Comparison of ENCODE assay signal across 9 mouse cellular contexts in the genomic region with DNA sequence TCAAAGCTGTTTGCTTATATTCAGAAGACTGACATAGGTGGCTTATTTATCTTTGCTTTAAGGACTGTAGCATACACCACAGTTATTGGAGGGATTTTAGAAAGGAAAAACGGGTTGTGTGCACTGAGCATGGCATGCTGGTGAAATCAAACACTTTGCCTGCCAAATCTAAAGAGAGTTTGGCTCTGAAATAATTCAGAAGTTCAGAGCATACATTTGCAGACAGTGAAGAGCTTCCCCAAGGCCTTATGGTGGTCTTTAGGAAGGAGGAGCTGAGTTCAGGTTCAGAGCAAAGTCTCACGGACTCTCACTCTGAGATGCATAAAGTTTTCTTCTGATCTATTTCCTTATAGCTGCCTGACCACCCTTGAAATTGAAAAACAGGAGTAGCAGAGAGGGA. TPM values are rescaled to one million over a fixed set of nuclear protein-coding genes. Genes with fewer than 3 reads are reported as not detected.
DNase-seq lines count a peak whose midpoint lies in the region; ATAC-seq and TF ChIP-seq lines count a peak whose summit lies in the region.
"Had no signal": no experiment of that assay in that cellular context is flagged by ENCODE, and none has a peak within 500 bp of the region (broad histone marks: within the 10 kb centered on the region; RNA-seq: fewer than 3 reads in every experiment).

A gene (plus strand): TSS at position 301 of the 400 bp plus-strand sequence.

- H3K9me3 ChIP-seq in lung, postnatal 0 days (ENCODE audit: low read length), result no peaks in the 10 kb centered on the region
- H3K9me3 ChIP-seq in limb, embryonic 11.5 days (ENCODE audit: control insufficient read depth, low read length), result no peaks in the 10 kb centered on the region
- H3K9me3 ChIP-seq in stomach, embryonic 15.5 days, result no peaks in the 10 kb centered on the region

- DNase-seq in cerebellum, adult 2 months, result no peak
- DNase-seq in cerebellum, postnatal 25 days, result no peak
- no peak for DNase-seq in lung, postnatal 0 days (ENCODE audit: low spot score)
- no peak for DNase-seq in lung, postnatal 25 days (ENCODE audit: low spot score)
- no peak for DNase-seq in limb, embryonic 11.5 days (ENCODE audit: low spot score)
- DNase-seq in cerebellum, postnatal 4 days (ENCODE audit: low spot score in 2 of 2), result no peak
- DNase-seq: kidney, adult 8-10 months had no signal

- TF ChIP-seq POLR2A in cerebellum, adult 2 months (IDR thresholded peaks at IDR 0.05; ENCODE audit: borderline replicate concordance, insufficient read depth, low read length), result no peak

- H3K27ac ChIP-seq in cerebellum, adult 2 months (ENCODE audit: insufficient read depth, low read length), result peak within 1 kb of the TSS; percentile 16; the same call in 1 of the 2 replicates
- H3K27ac ChIP-seq in lung, postnatal 0 days (ENCODE audit: low read length), result no peak within 1 kb of the TSS
- no peak within 1 kb of the TSS for H3K27ac ChIP-seq in limb, embryonic 11.5 days (replicated peaks; ENCODE audit: low read depth, low read length)
- no peak within 1 kb of the TSS for H3K27ac ChIP-seq in stomach, embryonic 15.5 days

- 31% methylated on average over 2 of the region's 2 CpGs for WGBS in cerebellum, adult 2 months
- 11% methylated on average over 2 of the region's 2 CpGs for WGBS in lung, postnatal 0 days
- 54% methylated on average over 2 of the region's 2 CpGs for WGBS in limb, embryonic 11.5 days
- whole genome bisulfite sequencing in stomach, embryonic 15.5 days, result 39% methylated on average over 2 of the region's 2 CpGs

- no peak within 1 kb of the TSS for H3K9ac ChIP-seq in lung, postnatal 0 days (replicated peaks; ENCODE audit: low read depth)
- H3K9ac ChIP-seq in limb, embryonic 11.5 days (ENCODE audit: low read length), result peak within 1 kb of the TSS; percentile 65
- H3K9ac ChIP-seq in stomach, embryonic 15.5 days, result 0 out of 2 replicates have a peak within 1 kb of the TSS, but pooled peaks have one; percentile 22

- H3K27me3 ChIP-seq in cerebellum, adult 2 months (ENCODE audit: control insufficient read depth, insufficient read depth, low read length), result peaks cover 1% of the 10 kb centered on the region; the same call in 1 of the 2 replicates
- H3K27me3 ChIP-seq in lung, postnatal 0 days (replicated peaks; ENCODE audit: insufficient read depth, low read length), result 0 out of 2 replicates have a peak, but pooled peaks cover 4% of the 10 kb centered on the region
- H3K27me3 ChIP-seq in limb, embryonic 11.5 days (ENCODE audit: control insufficient read depth, insufficient read depth, low read length), result no peaks in the 10 kb centered on the region
- no peaks in the 10 kb centered on the region for H3K27me3 ChIP-seq in stomach, embryonic 15.5 days (replicated peaks)

- no peak for ATAC-seq in lung, postnatal 0 days
- no peak for ATAC-seq in limb, embryonic 11.5 days (ENCODE audit: insufficient number of reproducible peaks, low FRiP score, low TSS enrichment, low read depth)
- no peak for ATAC-seq in stomach, embryonic 15.5 days (ENCODE audit: insufficient read depth, low FRiP score, low read depth)
- no peak for ATAC-seq in megakaryocyte progenitor cell, adult 5-6 weeks (replicated peaks; ENCODE audit: poor library complexity)

- no peak for TF ChIP-seq CTCF in cerebellum, adult 2 months (IDR thresholded peaks at IDR 0.05; ENCODE audit: borderline replicate concordance, insufficient read depth, low read depth, low read length)
- no peak for TF ChIP-seq CTCF in lung, postnatal 0 days (IDR thresholded peaks at IDR 0.05)

- H3K4me3 ChIP-seq in cerebellum, adult 2 months (replicated peaks; ENCODE audit: insufficient read depth, low read depth, low read length), result peak within 1 kb of the TSS; percentile 50
- peak within 1 kb of the TSS; percentile 17 for H3K4me3 ChIP-seq in lung, postnatal 0 days (ENCODE audit: low read depth, low read length)
- H3K4me3 ChIP-seq in limb, embryonic 11.5 days (ENCODE audit: low read depth, low read length), result peak within 1 kb of the TSS; percentile 58
- peak within 1 kb of the TSS; percentile 47 for H3K4me3 ChIP-seq in stomach, embryonic 15.5 days (replicated peaks)

- no peaks in the 10 kb centered on the region for H3K36me3 ChIP-seq in lung, postnatal 0 days (ENCODE audit: insufficient read depth, low read length)
- H3K36me3 ChIP-seq in limb, embryonic 11.5 days (ENCODE audit: control insufficient read depth, insufficient read depth, low read length), result no peaks in the 10 kb centered on the region
- H3K36me3 ChIP-seq in stomach, embryonic 15.5 days, result no peaks in the 10 kb centered on the region

- peaks cover 6% of the 10 kb centered on the region; the same call in 1 of the 2 replicates for H3K4me1 ChIP-seq in cerebellum, adult 2 months (ENCODE audit: control insufficient read depth, insufficient read depth, low read length)
- 0 out of 2 replicates have a peak, but pooled peaks cover 3% of the 10 kb centered on the region for H3K4me1 ChIP-seq in lung, postnatal 0 days (ENCODE audit: insufficient read depth, low read depth, low read length)
- no peaks in the 10 kb centered on the region for H3K4me1 ChIP-seq in limb, embryonic 11.5 days (ENCODE audit: control insufficient read depth, insufficient read depth, low read length)
- H3K4me1 ChIP-seq in stomach, embryonic 15.5 days, result no peaks in the 10 kb centered on the region

- no peak for TF ChIP-seq EP300 in lung, postnatal 0 days (IDR thresholded peaks at IDR 0.05)

- H3K4me2 ChIP-seq in lung, postnatal 0 days (replicated peaks; ENCODE audit: low read depth, low read length), result peak within 1 kb of the TSS; percentile 48
- peak within 1 kb of the TSS; percentile 90 for H3K4me2 ChIP-seq in limb, embryonic 11.5 days (ENCODE audit: low read depth, severe bottlenecking)
- peak within 1 kb of the TSS; percentile 87 for H3K4me2 ChIP-seq in stomach, embryonic 15.5 days

RNA-seq across cellular contexts. Expression of the gene that starts here (rescaled TPM):
- polyA plus RNA-seq in cerebellum, adult 2 months (2012; rRNA removed), result 60.8 and 65.8 TPM in 2 replicates
- 0.38 and 0.49 TPM in 2 replicates for polyA plus RNA-seq in lung, postnatal 0 days (2015; fragmentation: Nextera tagmentation; extraction: Ambion mirVana)
- polyA plus RNA-seq in limb, embryonic 11.5 days (2014; fragmentation: Nextera tagmentation; extraction: Ambion mirVana), result 11.2 and 11.7 TPM in 2 replicates
- polyA plus RNA-seq in stomach, embryonic 15.5 days (2015; fragmentation: Nextera tagmentation; extraction: Ambion mirVana), result 9.7 and 10.9 TPM in 2 replicates
- total RNA-seq in megakaryocyte progenitor cell, adult 5-6 weeks (2015), result not detected in 2 replicates
- not detected in 2 replicates for total RNA-seq in megakaryocyte progenitor cell, adult 5-6 weeks (2017)
